Mouse (Mus musculus) inflammation-experienced regulatory T-cells, adult 16 weeks (primary cell): ENCODE results near the gene Gamt. TPM values are rescaled to one million over a fixed set of nuclear protein-coding genes. Genes with fewer than 3 reads are reported as not detected.

Experiments used
- polyA plus RNA-seq: library from polyadenylated mRNA; unstranded; fragments of 100-300 nt; shearing (Covaris generic); gene quantifications from one replicate; pipeline ENCODE4 v1.2.1, GENCODE M21; 2017

The Gamt gene
- 1.6 TPM for polyA plus RNA-seq

DNA sequence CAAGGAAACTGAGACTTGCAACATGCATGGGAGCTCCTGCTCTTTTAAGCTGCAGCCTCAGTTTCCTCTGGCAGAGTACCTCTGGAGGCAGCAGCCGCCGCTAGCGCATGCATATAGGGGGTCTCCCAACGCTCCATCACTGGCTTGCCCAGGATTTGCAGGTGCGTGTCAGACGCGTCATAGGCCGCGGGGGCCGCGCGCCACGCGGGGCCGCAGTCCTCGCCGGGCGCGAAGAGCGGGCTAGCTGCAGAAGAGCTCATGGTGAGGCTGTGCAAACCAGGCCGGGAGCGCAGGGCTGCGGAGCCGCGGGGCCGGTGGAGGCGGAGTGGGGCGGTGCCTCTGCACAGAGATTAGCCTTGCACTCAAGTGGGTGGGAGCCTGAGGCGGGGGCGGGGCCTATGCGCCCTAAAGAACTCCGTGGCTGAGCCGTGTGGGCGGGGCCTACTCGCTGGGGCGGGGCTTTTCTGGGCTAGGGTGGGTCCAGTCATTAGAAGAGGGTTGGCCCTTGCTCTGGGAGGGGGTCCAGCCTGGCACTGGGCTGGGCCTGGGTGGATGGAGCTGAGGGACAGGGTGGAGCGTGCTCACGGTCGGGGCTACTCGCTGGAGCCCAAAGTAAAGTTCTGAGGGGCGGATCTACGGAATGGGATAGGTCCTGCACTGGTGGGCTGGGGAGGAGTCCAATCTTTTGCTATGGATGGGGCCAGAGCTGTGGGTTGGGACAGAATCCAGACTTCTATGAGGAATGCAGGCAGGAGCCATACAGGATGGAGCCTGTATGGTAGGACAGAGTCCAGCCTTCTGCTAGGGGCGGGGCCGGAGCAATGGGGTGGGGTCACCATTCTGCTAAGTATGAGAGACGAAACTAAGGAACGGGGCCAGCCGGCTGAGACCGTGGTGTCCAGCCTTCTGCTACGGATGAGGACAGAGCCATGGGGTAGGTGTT is at the start of gene Gamt, which contains the start of gene Dazap1:
Gamt (minus strand) TSS at position 371 of the 943 bp plus-strand sequence.
Dazap1 (plus strand) TSS at position 845 of the 943 bp plus-strand sequence.

DNA sequence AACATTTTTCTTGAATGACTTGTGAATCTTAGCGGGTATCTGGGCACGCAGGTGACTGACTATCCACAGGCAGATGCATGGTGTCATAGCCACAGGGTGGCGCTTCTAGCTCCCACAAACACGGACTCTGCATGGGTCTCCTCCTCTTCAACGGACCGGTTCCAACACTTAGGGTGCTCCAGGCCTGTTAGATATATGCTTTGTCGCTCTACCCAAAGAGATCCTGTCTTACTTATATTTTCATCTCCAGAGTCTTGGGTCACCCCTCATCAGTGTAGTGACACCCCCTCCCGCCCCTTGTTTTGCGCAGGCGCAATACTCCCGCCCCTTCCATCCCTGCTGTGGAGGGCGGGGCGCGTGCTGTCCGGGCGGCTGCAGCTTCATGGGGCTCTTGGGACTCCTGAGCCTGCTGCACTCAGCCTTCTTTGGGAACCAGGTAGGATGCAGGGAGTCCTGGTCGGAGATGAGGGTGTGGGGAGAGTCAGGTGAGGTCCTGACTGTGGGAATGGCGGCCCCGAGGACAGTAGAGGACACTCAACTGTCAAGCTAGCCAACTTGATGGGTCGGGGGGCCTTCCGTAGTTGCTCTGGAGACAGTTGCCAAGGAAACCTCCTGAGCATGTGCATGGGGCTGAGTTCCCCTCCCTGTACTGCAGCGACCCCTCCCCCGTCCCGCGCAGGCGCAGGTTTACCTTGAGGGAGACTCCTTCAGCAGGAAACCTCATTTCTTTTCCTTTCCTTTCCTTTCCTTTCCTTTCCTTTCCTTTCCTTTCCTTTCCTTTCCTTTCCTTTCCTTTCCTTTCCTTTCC is 35.0 kb upstream of the Gamt start, which contains the start of gene Apc2:
Apc2 (plus strand) TSS at position 360 of the 808 bp plus-strand sequence.

DNA sequence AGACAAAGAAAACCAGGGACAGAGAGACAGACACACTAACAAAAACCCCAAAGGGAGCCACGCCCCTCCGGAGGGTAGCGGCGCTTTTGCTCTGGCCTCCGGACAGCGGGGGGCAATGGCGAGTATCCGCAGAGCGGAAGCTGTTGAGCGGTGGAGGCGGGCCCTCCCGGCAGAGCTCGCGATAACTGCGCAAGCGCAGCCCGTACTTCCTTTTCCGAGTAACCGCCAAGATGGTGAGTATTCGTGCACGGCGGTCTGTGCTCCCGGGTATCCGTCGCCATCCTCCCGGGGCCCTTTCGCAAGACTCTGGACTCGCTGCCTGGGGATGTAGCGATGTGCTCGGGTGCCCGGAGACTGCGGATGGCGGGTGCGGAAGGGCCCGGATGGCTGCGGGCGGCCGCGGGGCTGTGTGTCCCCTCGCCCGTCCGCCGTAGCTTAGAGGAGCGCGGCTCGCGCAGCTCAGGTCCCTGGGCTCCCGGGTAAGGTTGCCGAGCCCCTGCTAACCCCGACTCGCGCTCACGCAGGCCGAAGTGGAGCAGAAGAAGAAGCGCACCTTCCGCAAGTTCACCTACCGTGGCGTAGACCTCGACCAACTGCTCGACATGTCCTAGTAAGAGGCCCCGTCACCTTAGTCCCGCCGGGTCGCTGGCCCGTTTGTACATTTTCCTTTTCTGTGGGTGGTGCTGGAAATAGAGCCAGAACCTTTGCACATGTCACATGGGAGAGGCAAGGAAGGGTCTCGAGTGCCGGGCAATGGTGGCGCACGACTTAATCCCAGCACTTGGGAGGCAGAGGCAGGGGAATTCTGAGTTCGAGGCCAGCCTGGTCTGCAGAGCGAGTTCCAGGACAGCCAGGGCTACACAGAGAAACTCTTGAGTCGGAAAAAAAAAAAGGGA is 31.7 kb upstream of the Gamt start, which contains the start of gene Rps15:
Rps15 (plus strand) TSS at position 203 of the 896 bp plus-strand sequence.

DNA sequence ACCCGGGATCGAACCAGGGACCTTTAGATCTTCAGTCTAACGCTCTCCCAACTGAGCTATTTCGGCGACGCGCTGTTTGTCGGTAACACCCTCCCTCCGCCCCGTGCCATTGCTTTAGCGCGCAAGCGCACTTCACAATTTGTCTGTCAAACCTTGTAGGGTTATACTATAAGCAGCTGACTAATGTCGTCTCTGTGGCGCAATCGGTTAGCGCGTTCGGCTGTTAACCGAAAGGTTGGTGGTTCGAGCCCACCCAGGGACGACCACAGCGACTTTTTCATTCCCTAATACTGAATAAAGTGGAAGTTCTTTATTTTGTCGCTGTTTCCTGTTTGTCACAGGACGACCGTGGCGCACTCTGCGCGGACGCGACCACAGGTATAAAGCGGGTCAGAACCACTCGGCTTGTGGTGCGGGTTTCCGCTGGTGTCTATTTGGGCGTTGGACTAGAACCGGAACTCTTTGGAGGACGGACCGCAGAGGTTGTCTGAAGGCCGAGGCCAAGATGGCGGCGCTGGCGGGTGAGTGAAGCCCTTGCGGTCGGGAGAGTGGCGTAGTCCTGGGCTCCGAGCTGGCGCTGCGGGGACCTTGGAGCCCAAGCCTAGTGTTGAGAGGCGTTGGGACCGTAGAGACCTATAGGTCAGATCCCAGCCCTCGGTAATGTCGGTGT is 11.7 kb downstream of the Gamt start, which contains the start of gene Ndufs7:
Ndufs7 (plus strand) TSS at position 151 of the 670 bp plus-strand sequence.

DNA sequence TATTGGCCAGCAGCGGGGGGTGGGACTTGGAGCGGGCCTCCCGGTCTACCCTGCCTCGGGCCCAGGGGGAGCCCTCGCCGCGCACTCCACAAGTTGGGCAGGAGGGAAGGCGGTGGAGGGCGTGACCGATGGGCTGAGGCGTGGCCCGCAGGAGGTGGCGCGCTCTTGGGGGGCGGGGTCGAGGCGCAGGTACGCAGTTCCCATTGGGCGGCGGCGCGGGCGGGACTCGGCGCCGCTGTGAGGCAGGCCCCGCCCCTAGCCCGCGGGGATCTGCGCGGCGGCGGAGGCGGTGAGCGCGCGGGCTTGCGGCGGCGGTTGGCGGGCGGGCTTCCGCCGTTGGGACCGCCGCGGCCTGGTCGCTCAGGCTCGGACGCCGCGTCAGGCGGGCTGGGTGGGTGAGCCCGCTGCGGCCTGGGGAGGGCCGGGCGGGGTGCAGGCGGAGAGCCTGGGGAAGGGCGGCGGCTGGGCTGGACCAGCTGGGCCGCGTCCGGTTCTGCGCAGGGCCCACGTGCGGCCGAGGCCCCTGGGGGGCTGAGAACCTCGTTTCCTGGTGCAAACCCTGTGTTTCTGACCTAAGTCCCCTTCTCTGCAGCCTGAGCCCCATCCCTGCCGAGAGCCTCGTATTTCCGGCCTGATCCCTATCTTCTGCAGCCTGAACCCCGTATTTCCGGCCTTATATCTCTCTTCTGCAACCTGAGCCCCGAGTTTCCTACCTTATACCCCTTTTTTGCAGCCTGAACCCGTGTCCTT is 34.2 kb downstream of the Gamt start, which contains the start of gene Mum1:
Mum1 (plus strand) TSS at position 19 of the 750 bp plus-strand sequence.

Other genes starting within 250 kb of the Gamt start
- 974 TPM for gene Arhgap45, start 244.4 kb downstream of the Gamt start, polyA plus RNA-seq
- 210 TPM for gene Polr2e, start 221.2 kb downstream of the Gamt start, polyA plus RNA-seq
- 569 TPM for gene Gpx4, start 213.8 kb downstream of the Gamt start, polyA plus RNA-seq
- gene Sbno2, start 155.4 kb downstream of the Gamt start, polyA plus RNA-seq, result 84.3 TPM
- gene Stk11, start 145.2 kb downstream of the Gamt start, polyA plus RNA-seq, result 11.9 TPM
- 434 TPM for gene Atp5d, start 122.4 kb downstream of the Gamt start, polyA plus RNA-seq
- gene Cbarp, start 120.2 kb downstream of the Gamt start, polyA plus RNA-seq, result 2.9 TPM
- 1.7 TPM for gene Midn, start 112.7 kb downstream of the Gamt start, polyA plus RNA-seq
- gene Cirbp, start 95.0 kb downstream of the Gamt start, polyA plus RNA-seq, result 199 TPM
- 21.6 TPM for gene 1600002K03Rik, start 88.1 kb downstream of the Gamt start, polyA plus RNA-seq
- gene Efna2, start 81.5 kb downstream of the Gamt start, polyA plus RNA-seq, result 0.22 TPM
- gene Mum1, start 34.6 kb downstream of the Gamt start, polyA plus RNA-seq, result 145 TPM
- gene Ndufs7, start 11.9 kb downstream of the Gamt start, polyA plus RNA-seq, result 305 TPM
- 53.8 TPM for gene Dazap1, start 474 bp upstream of the Gamt start, polyA plus RNA-seq
- gene Rps15, start 31.4 kb upstream of the Gamt start, polyA plus RNA-seq, result 794 TPM
- 0.40 TPM for gene Apc2, start 35.0 kb upstream of the Gamt start, polyA plus RNA-seq
- 87.1 TPM for gene 2310011J03Rik, start 59.5 kb upstream of the Gamt start, polyA plus RNA-seq
- 26.3 TPM for gene Pcsk4, start 68.5 kb upstream of the Gamt start, polyA plus RNA-seq
- gene Reep6, start 68.9 kb upstream of the Gamt start, polyA plus RNA-seq, result not detected
- not detected for gene Adamtsl5, start 87.4 kb upstream of the Gamt start, polyA plus RNA-seq
- gene Plk5, start 95.4 kb upstream of the Gamt start, polyA plus RNA-seq, result not detected
- gene Mex3d, start 126.6 kb upstream of the Gamt start, polyA plus RNA-seq, result 0.29 TPM
- gene Mbd3, start 138.5 kb upstream of the Gamt start, polyA plus RNA-seq, result 34.4 TPM
- 258 TPM for gene Uqcr11, start 145.8 kb upstream of the Gamt start, polyA plus RNA-seq
- gene Tcf3, start 172.6 kb upstream of the Gamt start, polyA plus RNA-seq, result 31.6 TPM
- gene Onecut3, start 233.8 kb upstream of the Gamt start, polyA plus RNA-seq, result not detected